Mouse (Mus musculus) CH12.LX (cell line): ENCODE data around the gene Cars. TPM values are rescaled to one million over a fixed set of nuclear protein-coding genes. Genes with fewer than 3 reads are reported as not detected.

Experiments
- DNase-seq: peaks from one replicate; pipeline ENCODE4 v3.0.0-alpha.2; 2013; ENCODE audit errors: extremely low read depth
- H3K27ac ChIP-seq: 2 replicates; pipeline ENCODE4 v1.5.1; 2012; ENCODE audit warnings: low read depth, mild to moderate bottlenecking, control low read depth, moderate library complexity; ENCODE audit not compliant: insufficient read depth
- H3K27me3 ChIP-seq: replicated peaks from 2 replicates; pipeline ENCODE3; 2012; ENCODE audit warnings: inconsistent platforms
- H3K36me3 ChIP-seq, 2 experiments: replicated peaks in 1 of 2; 2 replicates each; pipeline versions ENCODE3 to v1.6.1; 2012; ENCODE audit warnings: inconsistent platforms in 1 of 2, low read length in 1 of 2, mild to moderate bottlenecking in 1 of 2, mixed read lengths in 1 of 2, moderate library complexity in 1 of 2; ENCODE audit not compliant: control insufficient read depth in 1 of 2, insufficient read depth in 1 of 2
- H3K4me1 ChIP-seq, 2 experiments: 2 replicates each; pipeline ENCODE4 v1.6.1; 2012; ENCODE audit warnings: inconsistent platforms in 1 of 2, moderate library complexity in 1 of 2; ENCODE audit not compliant: insufficient read depth in 2 of 2, control insufficient read depth in 1 of 2
- H3K4me2 ChIP-seq: 2 replicates; pipeline ENCODE4 v1.6.1; 2012; ENCODE audit warnings: low read depth, mild to moderate bottlenecking, control low read depth; ENCODE audit not compliant: poor library complexity, insufficient read depth, severe bottlenecking
- H3K4me3 ChIP-seq, 3 experiments: fragments of 150-350 bp in 1 of 3; sonication (generic) in 1 of 3; replicated peaks in 1 of 3; 2 replicates each; pipeline versions ENCODE3 to v1.5.1; 2011 to 2012; ENCODE audit warnings: low read depth in 2 of 3, low read length in 2 of 3, mild to moderate bottlenecking in 2 of 3, moderate library complexity in 2 of 3, control low read depth in 1 of 3, improper control_type of control experiment in 1 of 3, inconsistent platforms in 1 of 3, mixed read lengths in 1 of 3; ENCODE audit not compliant: poor library complexity in 1 of 3
- H3K79me2 ChIP-seq: replicated peaks from 2 replicates; pipeline ENCODE4 v1.6.1; 2012; ENCODE audit warnings: mild to moderate bottlenecking, moderate library complexity; ENCODE audit not compliant: control insufficient read depth, poor library complexity, insufficient read depth, severe bottlenecking; ENCODE audit errors: extremely low read depth
- H3K9ac ChIP-seq: 2 replicates; pipeline ENCODE4 v1.6.1; 2012; ENCODE audit warnings: low read depth, mild to moderate bottlenecking, control low read depth, moderate library complexity; ENCODE audit not compliant: insufficient read depth
- H3K9me3 ChIP-seq: replicated peaks from 2 replicates; pipeline ENCODE3; 2012; ENCODE audit warnings: low read length, inconsistent platforms, mixed read lengths
- BHLHE40 ChIP-seq: IDR thresholded peaks from 2 replicates; pipeline ENCODE4 v1.6.1; 2011; ENCODE audit warnings: mild to moderate bottlenecking, low read depth, low read length, improper control_type of control experiment
- CHD2 ChIP-seq: IDR thresholded peaks from 2 replicates; pipeline ENCODE4 v1.6.1; 2011; ENCODE audit warnings: low read length, improper control_type of control experiment
- CTCF ChIP-seq, 2 experiments: IDR thresholded peaks in 1 of 2; conservative IDR thresholded peaks in 1 of 2; 2 replicates each; pipeline ENCODE4 v1.5.1; 2011 to 2012; ENCODE audit warnings: low read depth in 2 of 2, low read length in 2 of 2, improper control_type of control experiment in 1 of 2, inconsistent platforms in 1 of 2, mild to moderate bottlenecking in 1 of 2, moderate library complexity in 1 of 2
- E2F4 ChIP-seq: IDR thresholded peaks from 2 replicates; pipeline ENCODE4 v1.6.1; 2011; ENCODE audit warnings: low read depth, low read length, improper control_type of control experiment; ENCODE audit not compliant: insufficient replicate concordance
- ELF1 ChIP-seq: IDR thresholded peaks from 2 replicates; pipeline ENCODE4 v1.6.1; 2014; ENCODE audit warnings: low read depth, mild to moderate bottlenecking, inconsistent platforms, low read length, improper control_type of control experiment
- ETS1 ChIP-seq: conservative IDR thresholded peaks from 2 replicates; pipeline ENCODE4 v1.6.1; 2012; ENCODE audit warnings: low read depth, mild to moderate bottlenecking, inconsistent platforms, low read length, improper control_type of control experiment, moderate library complexity
- HCFC1 ChIP-seq: IDR thresholded peaks from 2 replicates; pipeline ENCODE4 v1.6.1; 2012; ENCODE audit warnings: low read depth, mild to moderate bottlenecking, inconsistent platforms, low read length, improper control_type of control experiment
- IRF4 ChIP-seq: IDR thresholded peaks from 2 replicates; pipeline ENCODE4 v1.6.1; 2014; ENCODE audit warnings: low read depth, mild to moderate bottlenecking, inconsistent platforms, low read length, improper control_type of control experiment
- JUN ChIP-seq: IDR thresholded peaks from 2 replicates; pipeline ENCODE4 v1.6.1; 2011; ENCODE audit warnings: low read depth, mild to moderate bottlenecking, low read length, improper control_type of control experiment, moderate library complexity; ENCODE audit not compliant: insufficient read depth
- MAFK ChIP-seq: IDR thresholded peaks from 2 replicates; pipeline ENCODE4 v1.6.1; 2011; ENCODE audit warnings: low read length, improper control_type of control experiment; ENCODE audit not compliant: insufficient replicate concordance
- MXI1 ChIP-seq: IDR thresholded peaks from 2 replicates; pipeline ENCODE4 v1.6.1; 2011; ENCODE audit warnings: mild to moderate bottlenecking, low read depth, low read length, improper control_type of control experiment
- NELFE ChIP-seq: IDR thresholded peaks from 2 replicates; pipeline ENCODE4 v1.6.1; 2011; ENCODE audit warnings: low read depth, low read length, improper control_type of control experiment
- PAX5 ChIP-seq: IDR thresholded peaks from 2 replicates; pipeline ENCODE4 v1.6.1; 2012; ENCODE audit warnings: low read length, inconsistent platforms, mixed read lengths
- RAD21 ChIP-seq: IDR thresholded peaks from 2 replicates; pipeline ENCODE4 v1.6.1; 2011; ENCODE audit warnings: low read depth, mild to moderate bottlenecking, low read length, improper control_type of control experiment, moderate library complexity
- RCOR1 ChIP-seq: conservative IDR thresholded peaks from 2 replicates; pipeline ENCODE4 v1.6.1; 2012; ENCODE audit warnings: low read depth, mild to moderate bottlenecking, inconsistent platforms, low read length, improper control_type of control experiment
- SMC3 ChIP-seq: IDR thresholded peaks from 2 replicates; pipeline ENCODE4 v1.6.1; 2011; ENCODE audit warnings: low read depth, low read length, improper control_type of control experiment
- TBP ChIP-seq: conservative IDR thresholded peaks from 2 replicates; pipeline ENCODE4 v1.6.1; 2011; ENCODE audit warnings: low read depth, low read length, improper control_type of control experiment
- USF1 ChIP-seq: IDR thresholded peaks from 2 replicates; pipeline ENCODE4 v1.6.1; 2014; ENCODE audit warnings: low read depth, mild to moderate bottlenecking, inconsistent platforms, low read length, improper control_type of control experiment
- USF2 ChIP-seq: conservative IDR thresholded peaks from 2 replicates; pipeline ENCODE4 v1.6.1; 2011; ENCODE audit warnings: low read depth, low read length, improper control_type of control experiment
- dilution Hi-C: fragments of 300-500 bp; cut with MboI; formaldehyde crosslinking; loops from 2 replicates; pipeline ENCODE4 v1.14.3; 2020; ENCODE audit warnings: low sequenced_read_pairs; ENCODE audit not compliant: extremely low pct_unique_long_range_greater_than_20kb, extremely low pct_ligation_motif_present
- in situ Hi-C: fragments of 300-500 bp; cut with MboI; formaldehyde crosslinking; loops from 3 replicates; pipeline ENCODE4 v1.14.3; 2019; ENCODE audit warnings: low sequenced_read_pairs, low pct_ligation_motif_present, low pct_unique_long_range_greater_than_20kb, mixed read lengths
- polyA plus RNA-seq: library from polyadenylated mRNA; unstranded; fragments of >175 nt; gene quantifications from 2 replicates; pipeline ENCODE4 v1.2.1, GENCODE M21; 2012; ENCODE audit warnings: low read depth; ENCODE audit not compliant: insufficient read length
- total RNA-seq, 2 experiments: library from RNA; depleted of rRNA; stranded (reverse); fragments of 300-350 nt in 1 of 2; fragments of >200 nt in 1 of 2; gene quantifications; 2 replicates each; pipeline ENCODE4 v1.2.3; 2012 to 2014

The Cars gene
- total and polyA plus RNA-seq, 3 experiments, result 118 to 222 (median 170) TPM

DNA sequence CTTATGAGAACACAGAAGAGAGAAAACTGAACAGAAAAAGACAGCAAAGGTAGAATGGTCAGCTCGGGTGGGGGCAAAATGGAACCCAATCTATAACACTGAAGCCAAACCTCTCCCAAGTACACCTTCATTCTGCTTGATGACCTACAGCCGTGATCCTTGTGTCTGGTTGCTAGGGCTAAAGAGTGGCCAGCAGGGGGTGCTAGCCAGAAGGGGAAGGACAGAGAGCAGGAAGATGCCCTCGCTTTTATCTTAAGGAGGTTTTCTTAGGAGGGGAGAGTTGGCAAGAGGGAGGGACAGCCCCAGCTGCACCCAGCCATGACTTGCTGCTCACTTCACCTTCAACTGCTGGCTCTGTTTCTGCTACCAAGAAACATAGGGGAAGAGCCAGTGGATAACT, 15.9 kb downstream of the Cars start:
- Histone ChIP-seq H3K79me2 (peaks cover 11% of the 10 kb centered on the region), H3K9me3 (no peaks in the 10 kb centered on the region), H3K9ac (no peak overlapping the region), H3K27ac (no peak overlapping the region), H3K4me3 (no peak overlapping the region), H3K4me2 (no peak overlapping the region), H3K27me3 (no peaks in the 10 kb centered on the region), H3K36me3 (peaks cover 88 to 96% of the 10 kb centered on the region in 2 experiments), H3K4me1 (peaks cover 0 to 14% of the 10 kb centered on the region in 2 experiments; a peak in 2 of 4 replicates)
- dilution Hi-C loops (no loop called here), in situ Hi-C loops (no loop called here)
- TF ChIP-seq IRF4, result 0 out of 2 replicates have a peak, but pooled peaks have one; percentile 20
- no peak for TF ChIP-seq ETS1
- TF ChIP-seq HCFC1, result no peak
- no peak for TF ChIP-seq USF2
- TF ChIP-seq SMC3, result peak; percentile 65
- peak; percentile 51 for TF ChIP-seq RAD21
- no peak for TF ChIP-seq JUN
- peak; percentile 57 for TF ChIP-seq ELF1
- TF ChIP-seq CTCF (conservative IDR thresholded peaks at IDR 0.05 in 1 of 2, IDR thresholded peaks at IDR 0.05 in 1 of 2; ENCODE audit: low read depth in 2 of 2, low read length in 2 of 2), result peak; percentile 45 to 75; a peak in 3 of 4 replicates
- TF ChIP-seq USF1, result no peak
- peak; percentile 80 for DNase-seq

DNA sequence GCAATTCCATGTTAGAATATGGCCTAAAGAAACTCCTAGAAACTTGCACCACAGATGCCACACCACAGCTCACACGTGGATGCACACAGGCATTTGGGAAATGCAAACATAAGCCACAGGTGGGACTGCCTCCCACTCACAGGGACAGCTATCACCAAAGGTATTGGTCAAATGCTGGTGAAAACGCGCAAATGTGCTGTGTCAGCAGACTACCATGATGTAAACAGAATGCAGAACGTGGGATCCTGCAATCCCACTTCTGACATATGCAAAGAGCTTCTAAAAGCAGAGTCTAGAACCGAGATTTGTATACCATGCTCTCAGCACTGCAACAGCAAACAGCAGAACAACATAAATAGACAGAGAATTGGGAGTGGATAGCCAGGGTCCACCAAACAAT, 16.9 kb downstream of the Cars start:
- Histone ChIP-seq H3K27ac (no peak overlapping the region), H3K36me3 (peaks cover 88 to 96% of the 10 kb centered on the region in 2 experiments), H3K4me3 (no peak overlapping the region), H3K4me1 (peaks cover 0 to 14% of the 10 kb centered on the region in 2 experiments; a peak in 2 of 4 replicates), H3K9me3 (no peaks in the 10 kb centered on the region), H3K79me2 (peaks cover 9% of the 10 kb centered on the region), H3K4me2 (no peak overlapping the region), H3K27me3 (no peaks in the 10 kb centered on the region), H3K9ac (no peak overlapping the region)
- DNase-seq, result no peak
- TF ChIP-seq MAFK (peak; percentile 80; the same call in 1 of the 2 replicates), BHLHE40 (no peak)
- in situ Hi-C loops, result no loop called here
- dilution Hi-C loops, result no loop called here

DNA sequence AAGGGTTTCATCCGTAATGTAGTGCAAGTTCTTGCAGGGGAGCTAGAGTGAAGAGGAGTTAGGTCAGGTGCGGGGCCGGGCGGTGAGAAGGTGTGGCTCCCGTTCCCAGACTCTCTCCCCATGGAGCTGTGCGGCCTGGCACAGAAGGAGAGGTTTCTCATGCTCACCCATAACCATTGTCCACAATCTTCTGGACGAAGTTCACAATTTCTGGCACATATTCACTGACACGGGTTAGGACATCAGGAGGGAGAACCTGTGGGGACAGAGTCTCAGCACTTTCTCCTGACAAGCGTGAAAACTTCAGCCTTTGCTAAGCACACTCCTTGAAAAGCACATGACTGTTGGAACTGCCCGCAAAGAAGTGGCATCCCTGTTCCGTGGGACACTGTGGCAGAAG, 24.1 kb downstream of the Cars start:
- Histone ChIP-seq H3K27ac (no peak overlapping the region), H3K9me3 (no peaks in the 10 kb centered on the region), H3K79me2 (no peaks in the 10 kb centered on the region; the same call in 1 of the 2 replicates), H3K4me3 (no peak overlapping the region), H3K4me2 (no peak overlapping the region), H3K27me3 (no peaks in the 10 kb centered on the region), H3K4me1 (no peaks in the 10 kb centered on the region), H3K9ac (no peak overlapping the region), H3K36me3 (peaks cover 91 to 97% of the 10 kb centered on the region in 2 experiments)
- no peak for DNase-seq
- in situ Hi-C loops (no loop called here), dilution Hi-C loops (no loop called here)
- no peak for TF ChIP-seq USF1
- TF ChIP-seq NELFE, result no peak
- no peak for TF ChIP-seq CHD2
- no peak for TF ChIP-seq E2F4
- TF ChIP-seq HCFC1, result no peak
- no peak for TF ChIP-seq PAX5
- TF ChIP-seq TBP, result no peak
- no peak for TF ChIP-seq RCOR1
- no peak for TF ChIP-seq MXI1
- TF ChIP-seq ELF1, result no peak
